Mouse (Mus musculus) cerebellum, postnatal 36 days (tissue): ENCODE data around the gene Crebrf.

Source experiments
- DNase-seq, 2 experiments: peaks; one replicate each; pipeline ENCODE4 v3.0.0; 2021 to 2022; ENCODE audit warnings: mixed read lengths in 2 of 2

The Crebrf gene

GRCm38 (mm10) chr17:26715271-26715758 lies at the start of gene Crebrf:
Crebrf (plus strand) TSS chr17:26715650.
- peak; percentile 94 to 98 for DNase-seq

- DNase-seq: no peak
Observed at GRCm38 (mm10) chr17:26671268-26671667, 44.2 kb upstream of the Crebrf start.

- DNase-seq: no peak
Observed at GRCm38 (mm10) chr17:26675845-26676244, 39.6 kb upstream of the Crebrf start.

- peak; percentile 91 to 93 for DNase-seq
Observed at GRCm38 (mm10) chr17:26676252-26676615, 39.2 kb upstream of the Crebrf start.

- DNase-seq: peak in 1 of 2 experiments; percentile 79
Observed at GRCm38 (mm10) chr17:26676616-26677376, 38.7 kb upstream of the Crebrf start.

GRCm38 (mm10) chr17:26677711-26678637 lies 37.5 kb upstream of the Crebrf start:
- DNase-seq: no peak

- DNase-seq: no peak
Observed at GRCm38 (mm10) chr17:26681276-26681675, 34.2 kb upstream of the Crebrf start.

- DNase-seq: no peak
Observed at GRCm38 (mm10) chr17:26686334-26687000, 29.0 kb upstream of the Crebrf start.

GRCm38 (mm10) chr17:26688795-26689735 lies 26.4 kb upstream of the Crebrf start:
- DNase-seq: no peak

GRCm38 (mm10) chr17:26689810-26690209 lies 25.6 kb upstream of the Crebrf start:
- DNase-seq: no peak

- DNase-seq: peak in 1 of 2 experiments; percentile 43
Observed at GRCm38 (mm10) chr17:26690236-26690635, 25.2 kb upstream of the Crebrf start.

GRCm38 (mm10) chr17:26691110-26691509 lies 24.3 kb upstream of the Crebrf start:
- DNase-seq: no peak

GRCm38 (mm10) chr17:26693424-26693823 lies 22.0 kb upstream of the Crebrf start:
- peak; percentile 60 to 73 for DNase-seq

- DNase-seq: no peak
Observed at GRCm38 (mm10) chr17:26694171-26694570, 21.3 kb upstream of the Crebrf start.

- DNase-seq: no peak
Observed at GRCm38 (mm10) chr17:26695193-26695592, 20.3 kb upstream of the Crebrf start.

GRCm38 (mm10) chr17:26698846-26699245 lies 16.6 kb upstream of the Crebrf start:
- DNase-seq: no peak

- peak; percentile 67 to 70 for DNase-seq
Observed at GRCm38 (mm10) chr17:26699819-26700616, 15.4 kb upstream of the Crebrf start.

- no peak for DNase-seq
Observed at GRCm38 (mm10) chr17:26701565-26701964, 13.9 kb upstream of the Crebrf start.

- no peak for DNase-seq
Observed at GRCm38 (mm10) chr17:26702621-26703020, 12.8 kb upstream of the Crebrf start.

GRCm38 (mm10) chr17:26703671-26704070 lies 11.8 kb upstream of the Crebrf start:
- DNase-seq: peak; percentile 68 to 70
